Mouse (Mus musculus) frontal cortex, postnatal 14 days (tissue): Measurements from ENCODE around the gene Dazap1.

ENCODE experiments used
- DNase-seq, 2 experiments: peaks; one replicate each; pipeline ENCODE4 v3.0.0; 2022; ENCODE audit warnings: low spot score in 2 of 2

The Dazap1 gene

DNA sequence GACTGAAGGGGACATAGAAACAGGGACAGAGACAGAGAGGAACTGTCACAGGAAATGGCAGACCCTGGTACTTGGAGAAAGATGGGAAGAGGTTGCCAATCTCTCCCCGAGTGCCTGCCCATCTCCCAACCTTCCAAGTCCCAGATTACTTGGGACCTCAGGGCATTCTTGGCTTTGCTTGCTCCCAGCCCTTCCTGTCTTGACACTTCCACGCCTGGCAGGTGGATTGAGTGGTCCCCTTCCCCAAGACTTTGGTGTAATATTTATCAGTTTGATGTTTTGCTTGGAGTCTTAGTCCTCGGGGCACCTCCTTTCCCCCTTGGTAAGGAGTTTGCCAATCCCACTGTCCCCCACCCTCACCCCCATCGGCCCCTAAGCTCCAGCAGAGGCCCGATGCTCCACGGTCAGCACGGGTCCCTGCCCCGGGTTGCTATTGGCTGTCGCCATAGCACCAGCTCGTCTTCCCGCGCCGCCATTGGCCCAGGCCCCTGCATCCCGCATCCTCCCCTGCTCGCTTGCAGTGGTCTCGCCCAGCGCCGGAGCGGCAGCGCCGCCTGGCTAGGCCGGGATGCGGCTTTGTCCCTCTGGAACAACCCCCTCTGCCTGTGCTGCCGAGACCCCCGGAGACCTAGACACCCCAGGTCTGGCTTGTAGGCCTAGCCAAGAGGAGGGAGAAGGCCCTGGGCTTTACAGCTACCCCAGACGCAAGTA lies 37.4 kb downstream of the Dazap1 start:
- peak; percentile 87 to 92 for DNase-seq

DNA sequence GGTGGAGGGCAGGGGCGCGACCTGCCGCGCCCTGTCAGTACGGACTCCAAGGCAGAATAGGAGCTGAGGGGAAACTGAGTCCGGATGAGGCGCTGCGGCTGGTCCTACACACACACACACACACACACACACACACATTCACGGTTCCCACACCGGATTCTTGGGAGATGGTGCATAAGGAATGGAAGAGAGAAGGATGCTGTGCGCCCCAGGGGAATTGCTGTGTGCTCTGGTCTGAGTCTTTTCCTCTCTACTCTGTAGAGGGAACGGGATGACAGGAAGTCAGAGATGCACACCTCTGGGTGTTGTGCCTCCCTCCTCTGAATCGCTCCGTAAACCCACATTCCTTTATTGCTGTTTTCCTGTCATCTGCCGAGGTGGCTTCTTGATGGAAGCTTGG lies 38.0 kb downstream of the Dazap1 start:
- no peak for DNase-seq

DNA sequence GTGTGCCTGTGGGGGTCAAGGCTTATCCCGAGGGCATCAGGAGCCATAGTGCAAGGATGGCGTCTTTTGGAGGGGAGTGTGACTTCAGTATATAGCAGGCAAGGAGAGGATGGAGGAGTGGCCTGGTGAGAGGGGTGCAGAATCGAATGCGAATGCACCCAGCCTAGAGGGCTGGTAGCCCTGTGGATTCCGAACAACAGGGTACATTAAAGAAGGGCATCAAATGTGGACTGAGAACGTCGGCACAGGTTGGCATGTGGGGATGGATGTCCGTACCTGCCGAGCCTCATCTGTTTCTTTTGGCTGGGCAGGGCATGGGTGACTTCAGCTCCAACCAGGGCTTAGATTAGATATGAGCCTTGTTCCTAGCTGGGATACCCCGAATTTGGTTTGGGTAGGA lies 38.5 kb downstream of the Dazap1 start:
- DNase-seq: no peak

DNA sequence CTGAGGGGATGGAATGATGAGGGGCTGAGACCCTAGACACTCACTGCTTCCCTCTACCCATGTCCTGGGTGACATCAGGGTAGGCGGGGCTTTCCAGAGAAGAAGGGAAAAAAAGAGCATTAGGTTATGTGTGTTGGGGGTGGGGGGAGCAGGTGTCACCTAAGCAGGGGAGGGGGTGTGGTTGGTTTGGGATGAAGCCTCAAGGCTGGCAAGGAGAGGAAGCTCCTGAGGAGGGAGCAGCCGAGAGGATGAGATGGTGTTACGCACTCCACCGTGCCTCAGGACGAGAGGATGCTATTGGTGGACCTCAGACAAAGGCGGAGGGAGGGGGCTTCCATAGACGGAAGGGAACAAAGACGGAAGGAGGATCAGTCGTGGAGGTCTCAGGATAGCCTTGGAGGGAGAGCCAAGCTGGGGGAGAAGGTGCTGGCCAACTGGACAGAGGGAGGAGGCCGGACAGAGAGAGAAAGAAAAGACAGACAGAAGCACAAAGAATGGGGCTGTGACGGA lies 39.4 kb downstream of the Dazap1 start:
- no peak for DNase-seq

DNA sequence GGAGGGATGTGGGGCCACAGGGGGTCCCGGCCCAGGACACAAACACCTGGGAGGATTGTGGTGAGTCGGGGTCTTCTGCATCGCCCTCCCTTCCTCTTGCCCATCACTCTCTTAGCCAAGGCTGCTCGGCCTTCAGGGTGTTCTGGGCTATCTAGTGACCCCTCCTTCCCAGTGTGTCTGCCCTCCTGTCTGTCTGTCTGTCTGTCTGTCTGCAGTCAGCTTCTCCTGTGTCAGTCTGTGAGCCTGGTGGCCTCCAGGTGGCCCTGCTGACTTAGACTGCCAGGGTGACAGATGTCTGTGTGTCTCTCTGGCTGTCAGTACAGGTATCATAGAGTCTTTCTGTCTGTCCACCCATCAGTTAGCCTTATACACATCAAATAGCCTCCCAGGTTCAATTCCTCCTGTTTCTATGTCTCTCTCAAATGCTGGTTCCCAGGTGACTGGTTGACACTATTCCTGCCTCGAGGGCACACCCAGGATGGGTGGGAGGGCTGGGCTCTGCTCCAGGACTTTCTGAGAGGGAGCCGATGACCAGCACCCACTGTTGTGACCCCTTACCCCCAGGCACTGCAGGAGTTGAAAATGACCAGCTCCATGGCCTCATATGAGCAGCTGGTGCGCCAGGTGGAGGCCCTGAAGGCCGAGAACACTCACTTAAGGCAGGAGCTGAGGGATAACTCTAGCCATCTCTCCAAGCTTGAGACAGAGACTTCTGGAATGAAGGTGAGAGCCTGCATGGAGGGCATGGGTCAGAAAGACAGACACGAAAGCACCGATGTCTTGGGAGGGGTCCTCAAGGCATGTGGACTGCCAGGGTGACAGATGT lies 40.2 kb downstream of the Dazap1 start:
- no peak for DNase-seq

DNA sequence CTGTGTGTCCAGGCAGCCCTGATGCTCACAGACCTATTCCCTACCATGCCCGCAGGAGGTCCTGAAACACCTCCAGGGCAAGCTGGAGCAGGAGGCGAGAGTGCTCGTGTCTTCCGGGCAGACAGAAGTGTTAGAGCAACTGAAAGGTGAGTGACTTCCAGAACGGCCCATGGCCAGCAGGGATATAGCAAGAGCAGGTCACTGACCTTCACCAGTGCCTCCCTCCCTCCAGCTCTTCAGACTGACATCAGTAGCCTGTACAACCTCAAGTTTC lies 40.7 kb downstream of the Dazap1 start:
- DNase-seq: no peak

DNA sequence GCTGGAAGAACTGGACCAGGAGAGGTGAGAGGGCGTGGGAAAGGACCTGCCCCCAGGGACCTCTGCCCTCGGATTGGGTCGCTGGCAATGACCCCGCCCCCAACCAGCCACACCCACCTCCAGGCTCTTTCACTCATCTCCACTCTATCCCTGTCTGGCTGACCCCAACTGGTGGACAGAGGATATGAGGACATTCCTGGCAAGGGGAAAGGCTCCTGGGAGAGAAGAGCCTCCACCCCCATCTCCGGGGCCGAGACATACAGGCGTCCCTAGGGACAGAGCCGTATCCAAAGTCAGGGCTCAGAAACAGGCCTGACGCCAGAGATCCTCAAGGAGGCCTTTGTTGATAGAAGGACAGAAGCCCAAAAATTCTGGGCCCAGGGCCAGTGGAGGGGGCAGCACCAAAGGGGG lies 41.2 kb downstream of the Dazap1 start:
- peak in 1 of 2 experiments; percentile 81 for DNase-seq

DNA sequence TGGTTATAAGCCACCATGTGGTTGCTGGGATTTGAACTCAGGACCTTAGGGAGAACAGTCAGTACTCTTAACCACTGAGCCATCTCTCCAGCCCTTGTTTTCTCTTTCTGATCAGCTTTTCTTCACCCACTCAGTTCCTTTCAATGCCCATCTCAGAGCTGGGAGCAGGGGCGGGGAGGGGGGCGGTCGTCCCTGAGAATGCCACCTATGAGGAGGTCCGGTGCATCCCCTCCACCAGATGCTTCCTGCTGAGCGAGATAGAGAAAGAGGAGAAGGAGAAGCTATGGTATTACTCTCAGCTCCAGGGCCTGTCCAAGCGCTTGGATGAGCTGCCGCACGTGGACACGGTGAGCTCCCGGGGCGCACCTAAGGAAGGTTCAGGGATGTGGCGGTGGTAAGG lies 43.2 kb downstream of the Dazap1 start:
- no peak for DNase-seq

DNA sequence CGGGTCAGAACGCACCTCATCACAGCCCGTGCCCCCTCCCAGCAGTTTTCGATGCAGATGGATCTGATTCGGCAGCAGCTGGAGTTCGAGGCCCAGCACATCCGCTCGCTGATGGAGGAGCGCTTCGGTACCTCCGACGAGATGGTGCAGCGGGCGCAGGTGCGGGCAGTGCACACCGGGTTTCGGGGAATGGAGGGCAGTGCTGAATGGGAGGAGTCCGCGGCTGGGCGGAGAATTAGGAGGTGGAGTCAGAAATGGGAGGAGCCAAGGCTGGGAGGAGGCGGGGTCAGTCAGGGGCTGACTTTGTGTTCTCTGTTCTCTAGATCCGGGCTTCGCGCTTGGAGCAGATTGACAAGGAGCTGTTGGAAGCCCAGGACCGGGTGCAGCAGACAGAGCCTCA lies 43.6 kb downstream of the Dazap1 start:
- DNase-seq: no peak

DNA sequence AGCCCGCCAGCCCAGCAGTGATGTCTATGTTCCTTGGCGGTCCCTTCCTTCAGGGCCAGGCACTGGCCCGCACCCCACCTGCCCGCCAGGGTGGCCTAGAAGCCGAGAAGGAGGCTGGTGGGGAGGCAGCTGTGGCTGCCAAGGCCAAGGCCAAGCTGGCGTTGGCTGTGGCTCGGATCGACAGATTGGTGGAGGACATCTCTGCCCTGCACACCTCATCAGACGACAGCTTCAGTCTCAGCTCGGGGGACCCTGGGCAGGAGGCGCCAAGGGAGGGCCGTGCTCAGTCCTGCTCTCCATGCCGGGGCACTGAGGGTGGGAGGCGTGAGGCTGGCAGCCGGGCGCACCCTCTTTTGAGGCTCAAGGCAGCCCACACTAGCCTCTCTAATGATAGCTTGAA lies 50.3 kb downstream of the Dazap1 start:
- no peak for DNase-seq

DNA sequence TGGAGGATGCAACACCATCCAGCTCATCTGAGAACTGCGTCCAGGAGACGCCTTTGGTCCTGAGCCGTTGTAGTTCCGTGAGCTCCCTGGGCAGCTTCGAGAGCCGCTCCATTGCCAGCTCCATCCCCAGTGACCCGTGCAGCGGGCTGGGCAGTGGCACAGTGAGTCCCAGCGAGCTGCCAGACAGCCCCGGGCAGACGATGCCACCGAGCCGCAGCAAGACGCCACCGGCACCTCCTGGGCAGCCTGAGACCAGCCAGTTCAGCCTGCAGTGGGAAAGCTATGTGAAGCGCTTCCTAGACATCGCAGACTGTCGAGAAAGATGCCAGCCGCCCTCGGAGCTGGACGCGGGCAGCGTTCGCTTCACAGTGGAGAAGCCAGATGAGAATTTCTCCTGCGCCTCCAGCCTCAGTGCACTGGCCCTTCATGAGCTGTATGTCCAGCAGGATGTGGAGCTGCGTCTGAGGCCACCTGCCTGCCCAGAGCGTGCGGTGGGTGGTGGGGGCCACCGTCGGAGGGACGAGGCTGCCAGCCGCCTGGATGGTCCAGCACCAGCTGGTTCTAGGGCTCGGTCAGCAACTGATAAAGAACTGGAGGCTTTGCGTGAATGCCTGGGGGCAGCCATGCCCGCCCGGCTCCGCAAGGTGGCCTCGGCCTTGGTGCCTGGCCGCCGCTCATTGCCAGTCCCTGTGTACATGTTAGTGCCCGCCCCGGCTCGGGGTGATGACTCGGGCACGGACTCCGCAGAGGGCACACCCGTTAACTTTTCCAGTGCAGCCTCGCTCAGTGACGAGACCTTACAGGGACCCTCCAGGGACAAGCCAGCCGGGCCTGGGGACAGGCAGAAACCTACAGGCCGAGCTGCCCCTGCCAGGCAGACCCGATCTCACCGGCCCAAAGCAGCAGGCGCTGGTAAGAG lies 51.6 kb downstream of the Dazap1 start:
- no peak for DNase-seq

DNA sequence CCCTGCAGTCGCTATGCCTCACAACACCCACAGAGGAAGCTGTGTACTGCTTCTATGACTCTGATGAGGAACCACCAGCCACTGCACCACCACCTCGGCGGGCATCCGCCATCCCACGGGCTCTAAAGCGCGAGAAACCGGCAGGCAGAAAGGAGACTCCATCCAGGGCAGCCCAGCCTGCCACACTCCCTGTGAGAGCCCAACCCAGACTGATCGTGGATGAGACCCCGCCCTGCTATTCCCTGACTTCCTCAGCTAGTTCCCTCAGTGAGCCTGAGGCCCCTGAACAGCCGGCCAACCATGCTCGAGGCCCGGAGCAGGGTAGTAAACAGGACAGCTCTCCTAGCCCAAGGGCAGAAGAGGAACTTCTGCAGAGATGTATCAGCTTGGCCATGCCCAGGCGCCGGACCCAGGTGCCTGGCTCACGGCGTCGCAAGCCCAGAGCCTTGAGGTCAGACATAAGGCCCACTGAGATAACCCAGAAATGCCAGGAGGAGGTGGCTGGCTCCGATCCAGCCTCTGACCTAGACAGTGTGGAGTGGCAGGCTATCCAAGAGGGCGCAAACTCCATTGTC lies 52.4 kb downstream of the Dazap1 start:
- no peak for DNase-seq

DNA sequence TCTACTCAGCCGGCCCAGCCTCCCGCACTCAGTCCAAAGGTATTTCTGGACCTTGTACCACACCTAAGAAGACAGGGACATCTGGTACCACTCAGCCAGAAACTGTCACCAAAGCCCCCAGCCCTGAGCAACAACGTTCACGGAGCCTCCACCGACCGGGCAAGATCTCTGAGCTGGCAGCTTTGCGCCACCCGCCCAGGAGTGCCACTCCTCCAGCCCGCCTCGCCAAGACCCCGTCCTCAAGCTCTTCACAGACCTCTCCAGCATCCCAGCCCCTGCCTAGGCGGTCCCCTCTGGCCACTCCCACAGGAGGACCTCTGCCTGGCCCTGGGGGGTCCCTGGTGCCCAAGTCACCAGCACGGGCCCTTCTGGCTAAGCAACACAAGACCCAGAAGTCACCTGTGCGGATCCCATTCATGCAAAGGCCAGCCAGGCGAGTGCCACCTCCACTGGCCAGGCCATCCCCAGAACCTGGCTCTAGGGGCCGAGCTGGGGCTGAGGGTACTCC lies 53.3 kb downstream of the Dazap1 start:
- no peak for DNase-seq

DNA sequence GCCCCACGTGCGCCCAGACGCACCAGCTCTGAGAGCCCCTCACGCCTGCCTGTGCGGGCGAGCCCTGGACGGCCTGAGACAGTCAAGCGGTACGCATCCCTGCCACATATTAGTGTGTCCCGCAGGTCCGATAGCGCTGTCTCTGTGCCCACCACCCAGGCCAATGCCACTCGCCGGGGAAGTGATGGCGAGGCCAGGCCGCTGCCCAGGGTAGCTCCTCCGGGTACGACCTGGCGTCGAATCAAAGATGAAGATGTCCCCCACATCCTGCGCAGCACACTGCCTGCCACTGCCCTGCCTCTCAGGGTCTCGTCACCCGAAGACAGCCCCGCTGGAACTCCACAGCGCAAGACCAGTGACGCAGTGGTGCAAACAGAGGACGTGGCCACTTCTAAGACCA lies 54.0 kb downstream of the Dazap1 start:
- no peak for DNase-seq

DNA sequence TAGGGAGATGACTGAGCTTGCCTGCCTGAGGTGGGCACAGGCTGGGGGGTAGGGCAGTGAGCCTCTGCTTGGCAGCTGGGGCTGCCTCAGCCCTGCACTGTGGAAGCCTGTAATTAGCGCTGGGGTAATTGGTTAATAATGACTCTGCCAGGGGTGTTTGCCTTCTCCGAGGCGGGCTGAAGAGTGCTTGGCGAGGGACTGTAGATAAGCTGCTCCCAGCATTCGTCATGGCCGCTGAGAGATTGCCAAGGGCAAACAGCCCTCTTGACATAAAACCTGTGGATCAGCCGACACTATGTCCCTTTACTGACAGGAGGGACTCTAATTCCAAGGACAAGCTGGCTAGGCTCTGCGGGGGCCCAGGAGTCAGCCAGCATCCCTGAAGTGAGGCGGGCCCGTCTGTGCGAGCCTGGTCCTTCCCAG lies 55.1 kb downstream of the Dazap1 start:
- DNase-seq: no peak

DNA sequence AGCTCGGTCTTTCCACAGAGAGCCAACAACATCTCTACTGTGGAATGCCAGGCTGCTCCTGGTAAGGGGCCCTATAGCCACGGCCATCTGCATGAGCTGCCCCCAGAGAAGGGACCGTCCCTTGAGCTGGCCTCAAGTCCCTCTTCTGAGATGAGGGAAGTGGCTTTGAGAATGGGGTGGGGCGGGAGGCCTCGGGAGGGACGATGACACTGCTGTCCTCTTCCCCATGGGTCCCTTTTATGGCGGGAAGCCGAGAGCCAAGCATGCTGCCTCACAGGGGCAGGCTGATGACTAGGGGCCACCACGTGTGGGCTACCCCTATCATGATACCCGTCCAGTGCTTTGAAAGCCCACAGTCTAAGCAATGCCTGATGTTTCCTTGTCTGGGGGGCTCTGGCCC lies 55.7 kb downstream of the Dazap1 start:
- DNase-seq: no peak

DNA sequence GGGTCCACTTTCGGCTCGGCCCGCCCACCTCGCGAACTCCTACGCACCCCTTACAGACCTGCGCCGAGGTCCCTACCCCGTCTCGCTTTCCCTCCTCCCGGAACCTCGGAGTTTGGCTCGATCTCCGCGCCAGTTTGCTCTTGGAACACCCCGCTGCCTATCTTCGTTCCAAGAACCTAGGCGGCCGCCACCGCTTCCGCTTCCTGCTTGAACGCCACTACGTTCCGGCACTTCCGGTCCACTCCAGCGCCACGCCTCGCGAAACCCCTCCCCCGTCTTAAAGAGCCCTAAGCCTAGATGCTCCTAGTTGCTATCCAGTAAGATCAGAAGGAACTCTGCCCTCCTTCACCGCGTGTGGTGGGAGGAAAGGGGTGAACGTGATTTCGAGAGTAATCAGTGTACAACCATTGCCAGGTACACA lies 59.1 kb downstream of the Dazap1 start, which contains the start of gene 2310011J03Rik:
Gene 2310011J03Rik (minus strand): TSS at position 198 of the 421 bp plus-strand sequence.
- peak; percentile 86 to 91 for DNase-seq

DNA sequence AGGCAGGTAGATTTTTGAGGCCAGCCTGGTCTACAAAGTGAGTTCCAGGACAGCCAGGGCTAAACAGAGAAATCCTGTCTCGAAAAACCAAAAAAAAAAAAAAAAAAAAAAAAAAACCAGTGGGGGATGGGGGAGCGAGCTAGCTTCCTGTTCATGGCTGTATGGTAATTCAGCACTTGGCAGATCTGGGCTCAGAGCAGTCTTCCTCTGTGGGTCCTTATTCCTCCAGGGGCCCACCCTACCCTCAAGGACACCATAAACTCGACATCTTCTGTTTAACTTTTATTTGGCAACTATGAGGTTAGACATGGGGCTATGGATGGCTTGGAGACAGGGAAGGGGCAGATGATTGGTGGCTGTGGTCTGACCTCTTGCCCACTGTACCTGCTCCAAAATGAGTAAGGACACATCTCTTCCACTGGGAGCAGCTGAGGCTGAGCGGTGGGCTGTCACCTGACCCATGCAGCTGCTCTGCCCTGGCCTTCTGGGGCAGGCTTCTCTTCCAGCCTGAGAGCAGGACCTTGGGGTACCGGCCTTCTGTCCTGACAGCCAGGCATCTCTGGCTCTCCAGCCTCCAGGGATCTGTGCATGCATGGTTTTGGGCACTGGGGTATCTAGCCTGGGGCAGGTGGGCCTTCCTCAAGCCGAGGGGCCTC lies 59.9 kb downstream of the Dazap1 start:
- DNase-seq: no peak

DNA sequence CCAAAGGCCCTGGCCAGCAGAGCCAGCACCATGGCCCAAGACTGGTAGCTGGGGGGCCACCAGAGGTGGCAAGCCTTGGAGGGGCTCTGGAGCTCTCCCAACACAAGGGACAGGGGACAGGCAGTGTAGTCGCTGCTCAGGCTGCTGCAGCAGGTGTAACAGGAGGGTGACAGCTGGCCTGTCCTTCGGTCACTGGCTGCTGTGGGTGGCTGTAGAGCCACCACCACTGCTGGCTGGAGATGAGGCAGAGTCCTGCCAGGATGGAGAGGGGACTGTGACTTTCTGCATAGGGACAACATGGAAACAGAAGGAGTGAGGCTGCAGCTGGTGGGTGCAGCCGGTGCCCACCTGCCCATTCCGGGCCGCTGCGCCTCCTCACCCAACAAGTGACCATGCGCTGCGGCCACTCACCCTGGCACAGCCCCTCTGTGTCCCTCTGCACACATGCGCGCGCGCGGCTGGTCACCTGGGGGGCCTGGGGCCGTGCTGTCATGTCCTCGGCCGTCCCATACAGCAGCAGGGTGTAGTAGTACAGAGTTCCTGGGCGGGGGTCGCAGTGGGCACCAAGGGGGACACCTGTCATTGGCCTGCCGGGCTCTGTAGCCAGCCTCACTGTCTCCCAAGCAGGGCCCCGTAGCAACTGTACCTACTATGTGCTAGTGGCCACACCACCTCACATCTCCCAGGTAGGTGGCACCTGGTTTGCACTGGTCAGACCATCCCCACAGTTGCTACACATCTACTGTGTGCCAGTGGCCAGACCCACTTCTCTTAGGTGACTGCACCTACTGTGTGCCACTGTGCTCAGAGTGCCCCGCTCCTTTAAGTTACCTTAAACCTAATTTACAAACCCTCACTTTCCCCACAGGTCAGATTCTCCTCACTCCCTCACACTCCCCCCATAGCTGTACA lies 60.6 kb downstream of the Dazap1 start:
- DNase-seq: no peak

DNA sequence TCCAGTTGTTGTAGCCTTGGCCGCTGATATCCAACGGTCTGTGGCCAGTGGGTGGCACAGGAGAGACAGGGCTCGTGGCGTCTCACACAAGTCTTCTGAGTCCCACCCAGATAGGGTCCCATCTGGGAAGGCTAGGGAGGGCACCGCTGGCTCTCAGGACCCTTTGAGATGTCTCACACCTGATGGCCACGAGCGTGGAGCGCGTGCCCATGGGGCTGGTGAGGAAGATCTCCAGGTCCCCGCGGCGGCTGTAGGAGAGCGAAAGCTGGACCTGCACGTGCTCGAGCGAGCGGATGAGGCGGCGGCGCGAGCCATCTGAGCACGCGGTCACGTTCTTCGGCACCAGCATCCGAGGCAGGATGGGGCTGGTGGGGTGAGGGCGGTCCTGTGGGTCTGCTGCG lies 61.5 kb downstream of the Dazap1 start:
- DNase-seq: no peak
